Mouse (Mus musculus) heart, adult 2 months (tissue): ENCODE data around the gene Hras.

Experiments used
- CTCF ChIP-seq: fragments of 200-600 bp; IDR thresholded peaks from 2 replicates; pipeline ENCODE4 v1.8.1; 2022; ENCODE audit warnings: antibody characterized with exemption, mild to moderate bottlenecking, moderate library complexity
- EP300 ChIP-seq: fragments of 200-500 bp; IDR thresholded peaks from 2 replicates; pipeline ENCODE4 v1.6.1; 2011; ENCODE audit warnings: low read depth, low read length, control low read depth; ENCODE audit not compliant: insufficient read depth
- POLR2A ChIP-seq: fragments of 200-500 bp; IDR thresholded peaks from 2 replicates; pipeline ENCODE4 v1.6.1; 2011; ENCODE audit warnings: mild to moderate bottlenecking, low read depth, low read length, control low read depth; ENCODE audit not compliant: insufficient read depth

- TF ChIP-seq POLR2A, result no peak
- TF ChIP-seq CTCF, result no peak
- no peak for TF ChIP-seq EP300
These were observed 45.2 kb downstream of the Hras start for GRCm38 (mm10) chr7:141148639-141149038.
